Mouse (Mus musculus) liver, embryonic 14 days (tissue): ENCODE results near the gene Ccdc181. TPM values are rescaled to one million over a fixed set of nuclear protein-coding genes. Genes with fewer than 3 reads are reported as not detected.

Experiments used
- polyA plus RNA-seq: library from polyadenylated mRNA; depleted of rRNA; stranded (reverse); fragments of >200 nt; gene quantifications from 2 replicates; pipeline ENCODE4 v1.2.3, GENCODE M21; 2012; rRNA removed

Gene Ccdc181
- 2.3 and 2.6 TPM in 2 replicates for polyA plus RNA-seq

GRCm38 (mm10) chr1:164275455-164275954 is at the start of gene Ccdc181:
Gene Ccdc181, plus strand, starts transcription at chr1:164275585.

DNA sequence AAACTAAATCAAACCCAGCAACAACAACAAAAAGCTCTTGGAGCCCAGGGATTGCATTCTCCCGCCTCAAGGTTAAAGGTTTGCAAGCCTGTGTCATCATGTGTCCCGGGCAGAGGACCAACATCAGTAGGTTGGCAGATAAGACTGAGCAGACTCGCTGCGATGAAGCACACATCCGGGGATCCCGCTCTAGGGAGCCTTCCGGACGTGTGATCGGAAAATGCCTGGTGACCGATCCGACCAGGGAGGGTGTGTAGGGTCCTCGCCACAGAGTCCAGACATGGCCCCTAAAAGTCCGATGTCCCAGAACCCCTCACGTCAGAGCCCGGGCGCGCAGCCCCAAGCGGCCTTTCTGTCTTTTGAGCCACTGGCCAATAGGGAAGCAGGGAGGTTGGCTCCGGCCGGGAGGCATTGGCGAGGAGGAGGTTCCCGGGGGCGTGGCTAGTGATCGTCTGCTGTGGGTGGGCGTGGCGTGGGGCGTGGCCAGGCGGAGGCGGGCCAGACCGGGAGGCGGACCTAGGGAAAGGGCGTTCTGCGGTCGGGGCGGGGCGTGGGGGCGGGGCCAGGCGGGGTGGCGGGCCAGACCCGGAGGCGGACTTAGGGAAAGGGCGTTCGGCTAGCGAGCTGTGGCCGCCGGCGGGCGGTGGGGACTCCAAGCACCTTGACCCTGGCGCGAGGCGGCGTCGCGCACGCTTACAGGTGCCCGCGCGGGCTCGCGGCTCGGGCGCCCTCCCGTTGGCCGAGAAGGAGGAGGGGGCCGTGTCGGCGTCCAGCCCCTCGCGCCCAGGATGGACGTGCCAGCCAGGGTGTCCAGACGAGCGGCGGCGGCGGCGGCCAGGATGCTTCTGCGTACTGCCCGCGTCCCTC is 26.7 kb upstream of the Ccdc181 start, which contains the start of gene Slc19a2:
Gene Slc19a2 (plus strand): TSS at position 582 of the 867 bp plus-strand sequence.

GRCm38 (mm10) chr1:164303821-164304220 is 28.4 kb downstream of the Ccdc181 start, which contains the start of gene Nme7:
Gene Nme7, plus strand, starts transcription at chr1:164304121.

DNA sequence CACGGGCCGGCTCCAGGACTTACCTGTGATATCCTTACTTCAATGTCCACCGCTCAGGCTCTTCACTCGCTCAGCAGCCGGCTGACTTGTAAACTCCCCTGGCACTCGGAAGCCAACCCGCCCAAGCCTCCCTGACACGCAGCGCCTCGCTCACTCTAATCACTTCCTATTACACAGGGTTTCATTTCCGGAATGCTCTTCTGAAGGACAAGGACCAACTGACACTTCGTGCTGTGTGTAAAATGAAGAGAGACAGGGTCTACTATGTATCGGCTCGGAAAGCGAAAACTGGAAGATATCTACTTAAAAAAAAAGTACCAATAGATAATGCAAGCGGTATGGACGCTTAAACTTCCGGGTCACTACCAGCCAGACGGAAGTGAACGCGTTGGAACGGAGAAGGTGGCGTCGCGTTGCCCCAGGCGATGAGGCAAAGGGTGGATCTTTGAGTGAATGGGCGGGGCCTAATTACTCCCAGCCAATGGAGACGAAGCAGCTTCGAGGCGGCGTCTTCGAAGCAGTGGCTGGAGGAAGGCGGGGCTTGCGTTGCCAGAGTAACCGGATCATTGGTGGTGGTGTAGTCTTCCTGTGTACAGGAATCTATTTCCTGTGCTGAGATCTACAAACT is 31.9 kb downstream of the Ccdc181 start, which contains the start of gene Blzf1:
Gene Blzf1 (minus strand): TSS at position 366 of the 628 bp plus-strand sequence.

Other genes with a start within 250 kb of the Ccdc181 start
- gene Sele, start 227.4 kb upstream of the Ccdc181 start, polyA plus RNA-seq = 0.02 and 0.07 TPM in 2 replicates
- 2.9 and 3.9 TPM in 2 replicates for gene Sell, start 213.6 kb upstream of the Ccdc181 start, polyA plus RNA-seq
- gene Selp, start 160.3 kb upstream of the Ccdc181 start, polyA plus RNA-seq = 0.52 and 0.61 TPM in 2 replicates
- 8.1 and 8.8 TPM in 2 replicates for gene F5, start 123.7 kb upstream of the Ccdc181 start, polyA plus RNA-seq
- gene Slc19a2, start 26.5 kb upstream of the Ccdc181 start, polyA plus RNA-seq = 12.4 and 14.3 TPM in 2 replicates
- gene Nme7, start 28.5 kb downstream of the Ccdc181 start, polyA plus RNA-seq = 5.6 and 6.7 TPM in 2 replicates
- 4.3 and 4.9 TPM in 2 replicates for gene Blzf1, start 31.9 kb downstream of the Ccdc181 start, polyA plus RNA-seq
- gene Atp1b1, start 182.8 kb downstream of the Ccdc181 start, polyA plus RNA-seq = 7.7 TPM in 2 replicates